Mouse (Mus musculus) testis, adult 2 months (tissue): Measurements from ENCODE around the gene Olfr76.

Experiments used
- CTCF ChIP-seq: fragments of 200-500 bp; IDR thresholded peaks from 2 replicates; pipeline ENCODE4 v1.5.1; 2012; ENCODE audit warnings: low read depth, mild to moderate bottlenecking, inconsistent platforms, low read length, moderate library complexity; ENCODE audit not compliant: control insufficient read depth, insufficient read depth, insufficient replicate concordance
- POLR2A ChIP-seq: fragments of 200-500 bp; IDR thresholded peaks from 2 replicates; pipeline ENCODE4 v1.6.1; 2012; ENCODE audit warnings: low read depth, mild to moderate bottlenecking, inconsistent platforms, low read length, moderate library complexity; ENCODE audit not compliant: control insufficient read depth

GRCm38 (mm10) chr19:12103234-12103633, 19.8 kb downstream of the Olfr76 start, which contains the start of gene Olfr1427:
- TF ChIP-seq CTCF (no peak), POLR2A (no peak)
